Mouse (Mus musculus) splenic B cell, adult 2 months (primary cell): Measurements from ENCODE around the gene Sfswap.

ENCODE experiments used
- DNase-seq: peaks from one replicate; pipeline ENCODE4 v3.0.0-alpha.2; 2011; ENCODE audit warnings: low read depth, low spot score
- H3K27me3 ChIP-seq: 2 replicates; pipeline ENCODE4 v1.6.1; 2012; ENCODE audit warnings: mild to moderate bottlenecking, low read length, moderate library complexity, mixed read lengths; ENCODE audit not compliant: control insufficient read depth, poor library complexity, insufficient read depth, severe bottlenecking
- H3K36me3 ChIP-seq: 2 replicates; pipeline ENCODE4 v1.6.1; 2012; ENCODE audit warnings: mild to moderate bottlenecking, low read length, moderate library complexity, mixed read lengths; ENCODE audit not compliant: control insufficient read depth, poor library complexity, insufficient read depth, severe bottlenecking

Sfswap gene

DNA sequence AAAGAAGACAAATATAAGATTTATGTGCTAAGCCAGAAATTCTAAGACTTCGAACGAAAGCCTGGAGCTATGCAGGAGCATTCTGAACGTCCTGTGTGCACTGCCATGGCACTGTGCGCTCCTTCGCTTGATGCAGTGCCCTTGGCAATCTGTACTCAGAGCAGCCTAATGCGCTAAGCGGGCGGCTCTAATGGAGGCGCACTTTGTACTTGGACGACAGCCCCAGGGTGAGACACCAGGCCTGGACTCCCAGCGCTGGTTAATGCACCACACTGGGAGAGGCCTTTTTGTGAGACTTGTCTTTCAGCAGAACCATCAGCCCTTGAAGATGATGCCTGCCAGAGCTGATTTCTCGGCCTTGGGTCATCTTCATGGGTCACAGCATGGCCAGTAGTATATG, 48.7 kb downstream of the Sfswap start:
- peaks cover 21% of the 10 kb centered on the region for H3K36me3 ChIP-seq
- no peak for DNase-seq
- H3K27me3 ChIP-seq = no peaks in the 10 kb centered on the region

DNA sequence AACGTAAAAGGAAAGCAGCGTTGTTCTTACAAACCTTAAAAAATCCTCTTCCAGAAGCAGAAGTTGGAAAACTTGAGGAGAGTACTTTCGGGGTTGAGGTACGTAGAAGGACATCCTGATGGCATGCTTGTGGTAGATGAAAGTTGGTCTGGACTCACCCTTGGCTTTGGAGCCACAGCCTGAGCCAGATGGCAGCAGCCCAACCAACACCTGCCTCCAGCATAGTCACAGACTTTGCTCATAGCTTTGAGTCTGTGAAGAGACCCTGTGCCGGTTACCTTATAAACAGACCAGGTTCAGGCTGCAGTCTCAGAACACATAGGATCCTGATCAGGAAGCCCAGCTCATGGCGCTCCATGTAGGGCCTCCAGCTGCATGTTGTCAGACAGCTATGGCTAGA, 49.8 kb downstream of the Sfswap start:
- no peak for DNase-seq
- Histone ChIP-seq H3K36me3 (peaks cover 23% of the 10 kb centered on the region), H3K27me3 (no peaks in the 10 kb centered on the region)

DNA sequence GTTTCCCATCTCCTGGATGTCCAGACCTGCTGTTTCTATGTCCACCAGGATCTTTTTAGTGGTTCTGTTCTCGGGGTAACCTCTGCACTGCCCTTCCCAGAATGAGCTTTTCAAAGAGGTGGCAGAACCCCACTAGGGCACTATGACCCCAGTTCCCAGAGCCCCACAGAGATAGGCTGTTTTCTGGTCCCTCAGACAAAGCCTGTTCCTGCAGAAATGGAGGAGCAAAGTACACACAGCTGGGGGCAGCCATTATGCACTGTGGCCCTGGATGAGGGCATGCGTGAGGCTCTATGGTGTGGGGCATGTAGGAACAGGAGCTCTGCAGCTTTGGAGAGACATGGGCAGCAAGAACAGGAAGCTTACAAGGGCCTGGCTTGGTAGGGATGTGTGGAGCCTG, 51.0 kb downstream of the Sfswap start:
- no peaks in the 10 kb centered on the region for H3K27me3 ChIP-seq
- no peak for DNase-seq
- peaks cover 18% of the 10 kb centered on the region for H3K36me3 ChIP-seq

DNA sequence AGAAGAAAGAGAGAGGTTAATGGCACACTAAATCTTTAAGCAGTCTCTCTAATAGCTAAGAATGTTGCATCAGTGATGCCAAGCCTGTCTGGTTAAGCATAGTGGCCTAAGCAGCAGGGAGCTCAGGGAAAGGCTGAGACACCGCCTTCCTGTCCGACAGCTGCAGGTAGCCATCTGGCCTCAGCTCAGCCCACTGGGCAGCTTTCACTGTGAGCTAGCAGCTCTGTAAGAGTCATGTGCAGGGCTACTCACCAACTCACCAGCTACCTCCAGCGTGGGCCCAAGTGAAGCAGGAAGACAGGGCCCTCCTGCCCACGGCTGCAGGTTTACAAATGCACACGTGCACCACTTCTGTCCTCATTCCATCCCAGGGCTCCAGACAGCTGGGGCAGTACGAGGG, 52.6 kb downstream of the Sfswap start:
- no peaks in the 10 kb centered on the region for H3K27me3 ChIP-seq
- no peak for DNase-seq
- peaks cover 15% of the 10 kb centered on the region for H3K36me3 ChIP-seq

DNA sequence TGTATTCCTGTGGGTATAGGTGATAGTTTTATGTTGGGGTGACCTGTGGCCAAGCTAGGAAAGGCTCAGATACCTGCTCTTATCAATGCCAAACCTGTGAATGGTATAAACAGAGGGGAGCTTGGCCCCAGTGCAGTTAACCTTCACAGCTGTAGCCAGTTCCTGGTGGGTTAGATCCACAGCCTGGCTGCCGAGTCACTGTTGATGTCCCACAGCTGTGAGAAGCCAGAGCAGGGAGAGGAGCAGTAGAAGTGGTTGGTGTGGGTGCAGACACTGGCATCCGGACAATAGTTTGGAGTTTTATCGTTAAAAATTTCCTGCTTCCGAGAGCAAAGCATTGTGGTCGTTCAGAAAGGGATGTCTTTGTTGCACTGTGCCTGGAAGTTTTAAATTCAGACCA, 57.6 kb downstream of the Sfswap start:
- DNase-seq = no peak
- peaks cover 16% of the 10 kb centered on the region for H3K36me3 ChIP-seq
- no peaks in the 10 kb centered on the region for H3K27me3 ChIP-seq

DNA sequence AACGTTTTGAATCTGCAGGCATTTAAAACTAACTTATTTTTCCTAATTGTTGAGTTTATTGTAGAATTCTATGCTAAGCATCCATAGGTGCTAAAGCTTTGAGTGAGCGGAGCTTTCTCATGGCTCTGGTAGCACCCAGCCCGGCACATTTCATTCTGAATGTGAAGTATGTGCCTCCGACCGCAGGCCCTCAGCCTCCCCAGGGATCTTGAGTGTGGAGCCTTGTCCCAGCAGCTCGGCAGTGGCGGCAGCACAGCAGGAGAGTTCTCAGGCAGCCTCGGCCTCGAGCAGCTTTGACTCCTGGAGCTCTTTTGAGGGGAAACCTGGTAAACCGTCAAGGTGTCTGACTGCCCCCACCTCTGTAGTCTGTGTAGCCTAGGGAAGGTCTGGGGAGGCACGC, 58.3 kb downstream of the Sfswap start:
- Histone ChIP-seq H3K27me3 (no peaks in the 10 kb centered on the region), H3K36me3 (peaks cover 19% of the 10 kb centered on the region)
- DNase-seq = no peak

DNA sequence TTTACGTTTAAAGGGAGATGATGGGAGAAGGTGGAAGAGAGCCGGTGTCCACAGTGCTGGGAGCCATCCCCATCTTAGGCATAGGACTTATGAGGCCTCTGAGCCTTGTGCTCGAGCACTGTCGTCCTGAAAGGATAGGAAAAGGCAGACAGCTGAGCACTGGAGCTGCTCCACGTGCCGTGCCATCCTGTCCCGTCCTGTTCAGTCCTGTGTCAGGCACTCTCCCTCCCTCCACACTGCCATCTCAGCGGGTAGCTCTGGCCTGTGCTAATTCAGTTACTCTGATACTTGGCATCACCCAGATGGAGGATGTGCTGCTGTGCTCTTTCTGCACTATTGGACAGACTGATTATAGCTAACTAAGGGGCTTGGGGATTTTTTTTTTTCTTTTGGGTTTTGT, 61.3 kb downstream of the Sfswap start:
- no peak for DNase-seq
- no peaks in the 10 kb centered on the region for H3K27me3 ChIP-seq
- H3K36me3 ChIP-seq = peaks cover 15% of the 10 kb centered on the region

DNA sequence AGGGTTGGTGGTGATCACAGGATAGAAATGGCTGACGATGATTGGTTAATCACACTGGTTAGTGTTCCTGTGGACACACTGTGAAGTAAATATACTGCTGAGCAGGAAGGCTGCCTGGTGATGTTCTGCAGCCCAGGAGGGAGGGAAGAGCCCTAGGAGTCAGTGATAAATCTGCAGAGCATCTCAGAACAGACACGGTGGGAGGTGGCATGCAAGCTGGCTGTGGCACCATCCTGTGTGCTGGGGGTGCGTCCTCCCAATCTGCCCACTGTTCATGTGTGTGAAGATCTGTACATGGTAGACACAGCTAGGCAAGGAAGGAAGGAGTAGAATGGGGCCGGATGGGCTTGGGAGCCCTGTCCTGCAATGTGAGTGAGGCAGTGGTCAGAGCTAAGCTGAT, 67.6 kb downstream of the Sfswap start:
- Histone ChIP-seq H3K27me3 (no peaks in the 10 kb centered on the region), H3K36me3 (peaks cover 7% of the 10 kb centered on the region)
- DNase-seq = no peak

DNA sequence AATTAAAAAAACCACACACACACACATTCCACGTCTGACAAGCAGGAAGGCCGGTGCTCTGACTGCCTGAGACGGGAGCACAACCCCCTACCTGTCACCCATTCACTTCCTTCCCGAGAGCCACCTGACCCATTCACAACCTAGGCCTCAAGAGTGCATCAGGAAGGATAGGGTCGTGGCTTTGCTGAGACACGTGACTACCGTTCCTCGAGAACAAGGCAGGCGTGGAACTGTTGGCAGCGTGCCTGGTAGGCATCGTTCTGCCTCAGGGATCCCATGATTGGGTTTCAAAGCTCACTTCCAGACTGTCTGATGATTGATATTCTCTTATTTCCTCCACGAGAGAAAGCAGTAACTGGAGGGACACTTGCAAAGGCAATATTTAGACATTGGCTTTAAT, 77.2 kb downstream of the Sfswap start:
- Histone ChIP-seq H3K36me3 (0 out of 2 replicates have a peak, but pooled peaks cover 2% of the 10 kb centered on the region), H3K27me3 (no peaks in the 10 kb centered on the region)
- no peak for DNase-seq

DNA sequence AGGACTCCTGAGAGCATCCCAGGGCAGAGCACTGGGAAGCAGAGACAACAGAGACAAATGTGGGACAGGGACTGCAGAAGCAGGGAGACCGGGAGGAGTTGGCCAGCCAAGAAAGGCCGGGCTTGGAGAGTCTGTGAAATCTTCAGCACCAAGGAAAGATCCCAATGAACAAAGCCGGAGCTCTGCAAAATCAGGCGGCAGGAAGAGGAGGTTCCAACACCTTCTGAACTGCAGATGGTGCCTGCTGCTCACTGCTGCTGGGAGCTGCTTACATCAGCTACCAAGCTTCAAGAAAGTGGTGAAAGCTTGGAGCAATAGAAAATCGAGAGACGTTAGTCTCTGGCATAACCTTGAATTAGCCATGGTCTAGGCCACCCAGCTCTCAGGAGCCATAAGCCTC, 79.0 kb downstream of the Sfswap start:
- DNase-seq = no peak
- no peaks in the 10 kb centered on the region for H3K27me3 ChIP-seq
- no peaks in the 10 kb centered on the region for H3K36me3 ChIP-seq

DNA sequence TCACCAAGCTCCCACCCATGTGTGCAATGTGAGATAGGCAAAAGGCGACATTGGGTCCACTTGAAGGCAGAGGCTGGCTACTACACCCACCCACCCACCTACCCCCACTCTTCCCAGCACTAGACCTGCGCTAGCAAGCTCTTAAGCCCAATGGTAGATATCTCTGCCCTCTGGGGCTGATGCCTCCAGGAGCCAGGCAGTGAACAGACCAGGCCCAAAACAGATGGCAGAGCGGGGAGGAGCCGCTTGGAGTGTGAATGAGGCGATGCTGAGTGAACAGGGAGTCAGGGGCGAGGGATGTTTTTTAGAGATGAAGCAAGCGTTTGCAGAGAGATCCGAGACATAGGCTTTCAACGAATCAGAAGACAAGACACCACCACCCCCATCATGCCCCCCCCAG, 79.6 kb downstream of the Sfswap start:
- no peak for DNase-seq
- Histone ChIP-seq H3K36me3 (no peaks in the 10 kb centered on the region), H3K27me3 (no peaks in the 10 kb centered on the region)

DNA sequence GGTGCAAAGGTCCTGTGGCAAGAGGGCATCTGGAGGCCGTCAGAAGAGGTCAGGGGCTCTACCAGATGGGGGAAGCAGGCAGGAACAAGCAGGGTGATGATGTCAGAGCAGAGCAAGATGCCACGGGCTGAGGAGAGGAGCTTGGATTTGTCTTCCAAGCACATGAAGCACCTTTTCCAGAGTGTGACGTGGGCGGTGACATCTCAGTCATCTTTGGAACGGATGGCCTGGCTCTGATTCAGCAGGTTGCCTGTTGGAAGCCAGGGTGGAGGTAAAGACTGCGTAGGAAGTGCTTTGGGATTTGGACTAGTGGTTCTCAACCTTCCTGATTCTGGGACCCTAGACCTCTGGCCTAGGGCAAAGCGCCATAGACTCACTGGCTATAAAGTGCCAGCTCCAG, 80.0 kb downstream of the Sfswap start:
- Histone ChIP-seq H3K27me3 (no peaks in the 10 kb centered on the region), H3K36me3 (no peaks in the 10 kb centered on the region)
- DNase-seq = no peak

DNA sequence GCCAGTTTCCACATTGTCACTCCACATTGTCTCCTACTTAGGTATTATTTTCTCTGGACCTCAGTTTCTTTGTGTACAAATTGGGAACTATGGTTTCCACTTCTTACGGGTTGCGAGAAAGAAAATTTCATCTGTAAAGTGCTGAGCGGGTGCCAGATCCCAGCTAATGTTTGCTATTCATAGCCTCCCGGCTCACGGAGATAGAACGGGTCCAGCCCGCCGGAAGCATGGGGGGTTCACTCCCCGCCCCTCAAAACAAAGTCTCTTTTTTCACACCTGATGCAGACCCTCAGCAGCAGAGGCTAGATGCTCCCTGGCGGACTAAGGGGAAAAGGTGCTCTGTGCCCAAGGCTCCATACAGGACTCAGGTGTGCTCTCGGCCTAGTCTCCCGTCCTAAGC, 82.3 kb downstream of the Sfswap start:
- no peaks in the 10 kb centered on the region for H3K27me3 ChIP-seq

DNA sequence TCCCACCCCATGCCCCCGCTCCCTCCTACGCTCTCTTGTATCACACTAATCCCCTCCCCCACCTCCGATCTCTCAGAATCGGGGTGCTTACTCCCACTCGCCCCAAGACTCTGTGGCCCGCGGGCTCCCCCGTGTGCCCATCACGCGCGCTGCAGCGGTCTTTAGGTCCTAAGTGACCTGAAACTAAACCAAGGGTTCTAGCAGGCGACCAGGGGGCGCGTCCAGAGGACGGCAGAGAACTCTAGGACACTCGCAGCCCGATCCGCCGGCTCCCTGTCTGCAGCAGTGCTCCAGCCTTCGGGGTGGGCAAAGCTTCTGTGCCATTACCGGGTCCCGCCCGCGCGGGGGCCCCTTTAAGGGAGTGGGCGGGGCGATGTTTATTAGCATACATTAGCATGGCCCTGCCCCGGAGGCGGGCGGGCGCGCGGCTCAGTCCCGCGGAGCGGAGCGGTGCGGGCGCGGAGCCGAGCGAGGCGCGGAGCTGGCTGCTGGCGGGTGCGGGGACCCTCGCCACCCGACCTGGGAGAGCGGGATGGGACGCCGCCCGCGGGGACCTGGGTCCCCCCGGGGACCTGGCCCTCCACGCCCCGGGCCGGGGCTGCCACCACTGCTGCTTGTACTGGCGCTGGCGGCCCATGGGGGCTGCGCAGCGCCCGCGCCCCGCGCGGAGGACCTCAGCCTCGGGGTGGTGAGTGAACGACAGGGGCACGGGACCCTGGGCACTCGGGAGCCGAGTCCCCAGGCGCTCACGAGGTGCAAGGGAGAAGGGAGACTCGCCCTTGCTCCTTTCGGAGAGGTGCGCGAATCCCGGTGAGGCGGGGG, 83.0 kb downstream of the Sfswap start, which contains the start of gene Mmp17:
TSS of gene Mmp17 (plus strand) at position 409 of the 822 bp plus-strand sequence.
- peak; percentile 87 for DNase-seq
- H3K36me3 ChIP-seq = no peaks in the 10 kb centered on the region

More for the DNA sequence above, 82.3 kb downstream of the Sfswap start:
- no peaks in the 10 kb centered on the region for H3K36me3 ChIP-seq
- DNase-seq = no peak

DNA sequence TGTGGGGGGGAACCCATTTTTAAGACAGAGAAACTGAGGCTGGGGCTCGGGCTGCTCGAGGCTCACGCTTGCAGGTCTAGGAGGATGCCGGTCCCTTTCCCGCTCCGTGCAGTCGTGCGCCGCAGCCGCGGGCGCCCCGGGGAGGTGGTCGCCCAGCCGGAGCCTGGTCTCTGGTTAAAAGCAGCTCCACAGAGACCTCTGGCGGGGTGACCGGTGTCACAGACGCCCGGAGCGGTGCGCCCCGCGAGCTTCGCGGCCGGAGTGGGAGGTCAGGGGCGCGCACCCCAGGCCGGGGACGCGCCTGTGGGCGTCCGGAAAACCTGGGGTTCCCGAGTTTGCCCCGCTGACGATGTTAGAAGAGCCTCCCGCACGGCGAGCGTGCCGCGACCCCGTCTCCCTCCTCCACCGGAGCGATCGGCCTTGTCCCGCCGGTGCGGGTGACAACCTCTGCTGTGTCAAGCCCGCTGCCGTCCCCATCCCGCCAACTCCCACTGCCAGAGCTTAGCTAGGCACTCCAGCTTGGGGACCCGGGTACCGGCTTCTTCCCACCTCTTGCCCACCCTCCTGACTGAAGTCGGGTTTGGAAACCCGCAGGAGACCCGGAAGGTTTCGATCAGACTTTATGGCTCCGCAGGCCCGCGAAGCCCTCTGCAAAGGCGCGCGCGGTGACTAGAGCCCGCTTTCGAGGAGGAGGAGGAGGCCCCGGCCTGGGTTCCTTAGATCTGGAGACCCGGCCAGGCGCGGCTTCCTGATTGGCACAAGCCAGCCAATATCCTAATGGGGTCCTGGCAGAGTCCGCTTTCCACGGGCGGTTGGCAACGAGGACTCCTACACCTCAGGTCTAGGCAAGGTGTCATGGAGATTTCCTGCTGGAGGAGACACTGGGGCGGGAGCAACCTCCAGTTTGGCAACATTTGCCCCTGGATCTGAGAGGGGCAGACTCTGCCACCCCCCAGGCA, 83.8 kb downstream of the Sfswap start:
- no peaks in the 10 kb centered on the region for H3K27me3 ChIP-seq
- H3K36me3 ChIP-seq = no peaks in the 10 kb centered on the region
- peak; percentile 32 for DNase-seq

More for the DNA sequence above, 83.0 kb downstream of the Sfswap start, which contains the start of gene Mmp17:
- no peaks in the 10 kb centered on the region for H3K27me3 ChIP-seq
